Mouse (Mus musculus) activated CD4-positive, CD25-positive, alpha-beta regulatory T cell, adult 4 months (primary cell): Measurements from ENCODE around the gene Fam20c. TPM values are rescaled to one million over a fixed set of nuclear protein-coding genes. Genes with fewer than 3 reads are reported as not detected.

Source experiments
- ATAC-seq: one replicate; pipeline ENCODE4 v1.8.0; 2017
- polyA plus RNA-seq, 2 experiments: library from polyadenylated mRNA; unstranded; fragments of 100-300 nt; shearing (Covaris generic); gene quantifications; one replicate each; pipeline ENCODE4 v1.2.1; 2017

The Fam20c gene
- polyA plus RNA-seq, 2 experiments from 2014 or later, result not detected

DNA sequence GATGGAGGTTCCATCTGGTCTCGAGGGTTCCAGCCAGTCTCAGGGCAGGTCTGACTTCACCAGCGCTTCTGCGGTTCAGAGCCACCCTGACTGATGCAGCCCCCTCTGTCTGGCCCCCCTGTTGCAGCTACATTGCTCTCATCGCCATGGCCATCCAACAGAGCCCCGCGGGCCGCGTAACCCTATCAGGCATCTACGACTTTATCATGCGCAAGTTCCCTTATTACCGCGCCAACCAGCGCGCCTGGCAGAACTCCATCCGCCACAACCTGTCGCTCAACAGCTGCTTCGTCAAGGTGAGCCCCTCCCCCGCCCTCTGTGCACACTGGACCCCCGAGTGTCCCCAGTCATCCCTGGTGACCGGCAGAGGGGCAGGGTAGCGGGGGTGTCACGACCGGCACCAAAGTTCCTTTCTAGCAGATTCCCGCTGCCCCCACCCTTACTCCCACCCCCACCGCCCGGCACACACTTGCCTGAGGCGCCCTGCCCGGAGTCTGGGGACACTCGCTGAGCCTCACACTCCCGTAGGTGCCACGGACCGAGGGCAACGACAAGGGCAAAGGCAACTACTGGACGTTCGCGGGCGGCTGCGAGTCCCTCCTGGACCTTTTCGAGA, 66.5 kb downstream of the Fam20c start:
- ATAC-seq, result no peak

DNA sequence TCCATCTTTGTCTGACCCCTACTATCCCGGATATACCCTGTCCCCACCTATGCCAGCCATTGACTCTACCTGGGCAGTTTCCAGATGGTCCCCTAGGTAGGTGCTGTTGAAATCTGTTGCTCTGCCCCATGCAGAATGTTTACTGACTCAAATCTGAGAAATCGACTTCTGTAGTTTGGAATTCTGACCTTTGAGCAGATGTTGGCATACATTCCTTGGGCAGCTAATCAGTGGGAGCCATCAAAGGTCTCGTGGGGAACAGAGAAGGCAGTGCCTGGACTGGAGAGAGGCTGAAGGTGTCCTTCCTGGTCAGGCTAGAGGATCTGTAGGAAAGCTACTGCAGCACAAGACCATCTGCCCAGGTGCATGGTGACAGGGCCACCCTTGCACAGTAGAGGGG, 70.8 kb downstream of the Fam20c start:
- no peak for ATAC-seq

DNA sequence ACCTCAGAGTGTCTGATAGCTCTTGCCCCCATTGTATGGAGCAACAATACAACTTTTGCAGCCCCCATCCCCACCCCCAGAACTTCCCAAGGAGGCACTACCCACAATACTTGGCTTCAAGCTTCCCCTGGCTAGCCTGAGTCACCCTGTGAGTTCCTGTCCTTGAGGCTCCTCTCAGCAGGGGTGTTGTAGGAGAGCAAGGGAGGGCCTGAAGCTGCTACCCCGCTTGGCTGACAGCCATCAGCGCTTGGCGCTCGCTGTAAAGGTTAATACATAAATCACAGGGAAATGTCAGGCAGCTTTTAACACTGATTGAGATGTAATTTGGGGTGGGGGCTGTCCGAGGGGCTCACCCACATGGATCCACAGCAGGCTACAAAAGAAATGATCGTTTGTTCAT, 79.1 kb downstream of the Fam20c start:
- ATAC-seq, result no peak

DNA sequence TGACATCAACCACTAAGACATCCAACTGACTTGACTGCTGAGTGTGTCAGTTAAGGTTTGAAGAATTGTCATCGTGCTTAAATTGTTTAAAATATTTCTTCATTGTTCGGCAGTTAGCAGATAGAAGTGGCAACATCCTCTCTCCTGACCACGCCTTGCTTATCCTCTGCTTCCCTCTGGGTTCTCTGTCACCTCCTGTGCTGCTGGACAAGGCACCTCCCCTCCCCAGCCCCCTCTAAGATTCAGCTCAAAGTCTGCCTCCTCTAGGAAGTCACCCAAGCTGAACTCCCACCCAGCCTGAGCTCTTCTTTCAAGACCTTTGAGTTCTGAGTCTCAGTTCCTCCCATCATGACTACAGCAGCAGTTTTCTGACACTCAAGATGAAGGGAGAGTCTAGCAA, 80.6 kb downstream of the Fam20c start:
- ATAC-seq, result no peak

GRCm38 (mm10) chr5:138840981-138841380, 86.7 kb downstream of the Fam20c start:
- no peak for ATAC-seq

DNA sequence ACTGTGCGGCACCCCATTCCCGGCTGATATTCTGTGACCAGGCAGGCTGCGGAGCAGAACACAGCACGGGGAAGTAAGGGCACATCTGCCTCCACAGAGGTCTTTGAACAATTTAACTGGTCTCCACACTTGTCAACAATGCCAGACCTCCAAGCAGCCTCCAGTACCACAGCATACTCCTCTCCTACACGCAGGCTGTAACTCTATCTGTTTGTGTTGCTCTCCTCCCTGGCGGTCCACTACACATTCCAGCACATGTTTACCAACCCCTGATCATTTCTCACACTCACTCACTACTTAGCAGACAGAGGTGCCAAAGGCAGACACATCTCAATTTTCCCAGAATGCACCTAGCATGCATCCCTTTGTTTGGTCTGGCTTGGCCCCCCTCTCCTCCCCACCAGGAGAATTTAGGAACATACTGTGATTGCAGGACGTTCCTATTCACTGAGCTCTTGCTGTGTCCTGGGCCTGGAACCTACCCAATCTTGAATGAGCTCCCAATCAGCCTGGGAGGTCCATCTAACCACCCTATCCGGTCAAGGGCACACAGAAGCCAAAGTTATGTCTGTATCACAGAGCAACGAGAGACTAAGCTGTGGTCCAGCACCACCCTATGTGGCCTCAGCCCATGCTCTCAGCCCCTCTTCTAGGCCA, 89.0 kb downstream of the Fam20c start:
- no peak for ATAC-seq

GRCm38 (mm10) chr5:138846506-138846905, 92.2 kb downstream of the Fam20c start:
- no peak for ATAC-seq

- ATAC-seq, result no peak
These were observed 93.8 kb downstream of the Fam20c start for GRCm38 (mm10) chr5:138848102-138848501.

DNA sequence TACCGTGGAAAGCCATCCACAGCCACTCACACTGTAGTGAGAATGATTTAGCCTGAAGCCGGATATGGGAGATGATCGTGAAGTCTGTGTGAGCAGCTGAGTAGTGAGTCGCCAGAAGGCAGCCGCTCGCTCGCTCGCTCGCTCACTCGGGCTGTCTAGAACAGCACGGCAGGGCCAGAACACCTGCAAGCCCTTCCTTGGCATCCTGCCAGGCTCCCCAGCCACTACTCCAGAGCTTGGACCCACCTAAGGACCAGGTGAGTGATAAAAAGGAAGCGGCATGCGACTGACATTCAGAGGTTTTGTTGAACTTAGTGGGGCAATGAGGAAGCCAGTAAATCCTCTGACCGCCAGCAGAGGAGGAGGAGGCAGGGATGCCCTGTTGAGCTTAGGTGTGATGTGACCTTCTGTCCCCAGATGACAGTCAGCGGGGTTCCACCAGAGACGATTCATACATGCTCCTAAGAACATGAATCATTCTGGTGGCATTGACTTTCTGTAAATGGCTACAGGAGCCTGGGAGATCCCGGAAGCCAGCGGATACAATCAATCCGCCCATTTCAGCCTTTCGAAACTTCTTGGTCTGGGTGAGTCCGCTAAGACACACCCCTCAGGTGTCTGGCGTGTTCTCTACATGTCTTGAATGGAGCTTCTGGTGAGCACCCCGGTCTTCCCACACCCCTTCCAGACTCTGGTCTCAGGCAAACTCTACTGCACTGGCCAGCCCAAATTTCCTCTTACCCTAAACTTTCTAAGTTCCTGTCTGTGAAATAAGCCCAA, 95.6 kb downstream of the Fam20c start:
- ATAC-seq, result no peak

DNA sequence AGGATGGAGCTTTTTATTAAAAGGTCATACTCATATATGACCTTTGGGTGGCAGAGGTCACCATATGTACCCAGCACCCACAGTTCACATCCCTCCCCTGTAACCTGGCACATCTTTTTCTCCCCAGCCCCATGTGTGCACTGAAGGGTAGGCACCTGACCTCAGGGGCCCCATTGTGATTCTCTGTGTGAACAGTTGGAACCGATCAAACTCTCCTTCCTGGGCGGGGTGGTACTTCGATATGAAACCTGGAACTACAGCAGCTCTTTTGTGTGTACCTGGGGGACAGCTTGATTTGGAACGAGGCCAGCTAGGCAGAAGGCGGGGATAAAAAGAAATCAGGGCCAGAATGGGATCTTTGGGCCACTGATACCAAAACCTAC, 96.1 kb downstream of the Fam20c start:
- no peak for ATAC-seq

- ATAC-seq, result no peak
These were observed 97.0 kb downstream of the Fam20c start for GRCm38 (mm10) chr5:138851296-138851780.

DNA sequence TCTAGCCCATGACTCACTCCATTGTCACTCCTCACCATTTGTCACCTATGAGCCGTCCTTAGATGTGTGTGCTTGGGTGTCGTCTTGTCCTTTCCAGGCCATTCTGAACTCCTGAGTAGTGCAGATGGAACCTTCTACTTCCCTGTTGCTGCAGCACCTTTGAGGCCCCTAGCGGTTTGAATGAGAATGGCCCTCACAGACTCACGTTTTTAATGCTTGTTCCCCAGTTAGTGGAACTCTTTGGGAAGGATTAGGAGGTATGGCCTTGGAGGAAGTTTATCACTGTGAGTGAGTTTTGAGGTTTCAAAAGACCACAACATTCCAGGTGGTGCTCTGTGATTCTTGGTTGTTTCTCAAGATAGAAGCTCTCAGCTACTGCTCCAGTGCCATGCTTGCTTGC, 97.8 kb downstream of the Fam20c start:
- no peak for ATAC-seq

DNA sequence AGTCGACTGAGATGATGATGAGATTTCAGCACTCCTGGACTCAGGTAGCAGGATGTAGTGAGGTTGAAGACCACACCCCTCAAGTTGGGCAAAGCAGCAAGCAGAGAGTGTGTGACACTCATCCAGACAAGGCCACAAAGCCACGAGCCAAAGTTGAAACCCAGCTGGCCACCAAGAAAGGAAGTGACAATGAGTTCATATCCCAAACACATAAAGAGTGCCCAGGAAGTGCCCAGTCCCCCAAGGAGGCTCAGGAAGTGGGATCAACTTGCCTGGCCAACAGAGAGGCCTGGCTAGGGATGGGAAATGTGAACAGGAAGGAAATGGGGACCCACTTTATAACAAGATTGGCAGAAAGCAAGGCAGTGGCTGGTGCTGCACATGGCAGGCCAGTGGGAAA, 99.0 kb downstream of the Fam20c start:
- ATAC-seq, result no peak

- no peak for ATAC-seq
These were observed 102.8 kb downstream of the Fam20c start for GRCm38 (mm10) chr5:138857010-138857617.

- ATAC-seq, result no peak
These were observed 103.5 kb downstream of the Fam20c start for GRCm38 (mm10) chr5:138857811-138858251.

Other genes starting within 250 kb of the Fam20c start
- gene 1700123K08Rik, start 189.8 kb upstream of the Fam20c start, polyA plus RNA-seq, result not detected
- 10 to 100 TPM; 43.5 to 49.3 TPM for gene Zfp68, start 134.8 kb upstream of the Fam20c start, polyA plus RNA-seq
- gene A430033K04Rik, start 131.7 kb upstream of the Fam20c start, polyA plus RNA-seq, result 1 to 10 TPM; 7.7 to 7.8 TPM
- gene Gm5294, start 65.6 kb downstream of the Fam20c start, polyA plus RNA-seq, result not detected
- gene Pdgfa, start 242.9 kb downstream of the Fam20c start, polyA plus RNA-seq, result not detected